Mouse (Mus musculus): ENCODE measurements around the gene Acp7. TPM values are rescaled to one million over a fixed set of nuclear protein-coding genes. Genes with fewer than 3 reads are reported as not detected.

Acp7 gene
- polyA plus RNA-seq (2017; shearing (Covaris generic)), result not detected

GRCm38 (mm10) chr7:28631073-28631472, at the start of gene Acp7:
TSS of gene Acp7 (minus strand) at chr7:28631332.

GRCm38 (mm10) chr7:28597642-28598446, 33.3 kb downstream of the Acp7 start, which contains the start of the genes Samd4b and Pak4:
TSS of gene Samd4b (minus strand) at chr7:28598144.
TSS of gene Pak4 (minus strand) at chr7:28598185.

Other genes starting within 250 kb of the Acp7 start
- 28.5 TPM for gene Med29, start 238.6 kb downstream of the Acp7 start, polyA plus RNA-seq (2017; shearing (Covaris generic))
- 100 TPM for gene Paf1, start 238.4 kb downstream of the Acp7 start, polyA plus RNA-seq (2017; shearing (Covaris generic))
- 295 TPM for gene Gmfg, start 193.9 kb downstream of the Acp7 start, polyA plus RNA-seq (2017; shearing (Covaris generic))
- gene Lrfn1, start 179.4 kb downstream of the Acp7 start, polyA plus RNA-seq (2017; shearing (Covaris generic)), result 1.3 TPM
- gene Ifnl2, start 120.9 kb downstream of the Acp7 start, polyA plus RNA-seq (2017; shearing (Covaris generic)), result not detected
- gene Ifnl3, start 108.5 kb downstream of the Acp7 start, polyA plus RNA-seq (2017; shearing (Covaris generic)), result not detected
- not detected for gene Sycn, start 90.4 kb downstream of the Acp7 start, polyA plus RNA-seq (2017; shearing (Covaris generic))
- not detected for gene Nccrp1, start 84.1 kb downstream of the Acp7 start, polyA plus RNA-seq (2017; shearing (Covaris generic))
- gene Samd4b, start 33.2 kb downstream of the Acp7 start, polyA plus RNA-seq (2017; shearing (Covaris generic)), result 30.0 TPM
- 7.7 TPM for gene Pak4, start 33.1 kb downstream of the Acp7 start, polyA plus RNA-seq (2017; shearing (Covaris generic))
- 3.5 TPM for gene Fbxo27, start 61.5 kb upstream of the Acp7 start, polyA plus RNA-seq (2017; shearing (Covaris generic))
- gene Fbxo17, start 85.5 kb upstream of the Acp7 start, polyA plus RNA-seq (2017; shearing (Covaris generic)), result 22.9 TPM
- gene Mrps12, start 110.5 kb upstream of the Acp7 start, polyA plus RNA-seq (2017; shearing (Covaris generic)), result 93.4 TPM
- 20.1 TPM for gene Sars2, start 110.7 kb upstream of the Acp7 start, polyA plus RNA-seq (2017; shearing (Covaris generic))
- not detected for gene Ccer2, start 124.8 kb upstream of the Acp7 start, polyA plus RNA-seq (2017; shearing (Covaris generic))
- 83.6 TPM for gene Sirt2, start 135.4 kb upstream of the Acp7 start, polyA plus RNA-seq (2017; shearing (Covaris generic))
- 96.6 TPM for gene Nfkbib, start 136.2 kb upstream of the Acp7 start, polyA plus RNA-seq (2017; shearing (Covaris generic))
- gene Rinl, start 157.6 kb upstream of the Acp7 start, polyA plus RNA-seq (2017; shearing (Covaris generic)), result 275 TPM
- 300 TPM for gene Hnrnpl, start 177.2 kb upstream of the Acp7 start, polyA plus RNA-seq (2017; shearing (Covaris generic))
- gene Ech1, start 193.9 kb upstream of the Acp7 start, polyA plus RNA-seq (2017; shearing (Covaris generic)), result 196 TPM
- gene Lgals4, start 202.5 kb upstream of the Acp7 start, polyA plus RNA-seq (2017; shearing (Covaris generic)), result 22.8 TPM
- 1.3 TPM for gene Lgals7, start 232.5 kb upstream of the Acp7 start, polyA plus RNA-seq (2017; shearing (Covaris generic))